Mouse (Mus musculus) brain, adult 2 months (tissue): Measurements from ENCODE around the gene I830077J02Rik.
A peak's percentile ranks its signal among the peaks of the same experiment; 100 is the strongest.
"Not testable (repeated sequence)": the region's sequence is repeated elsewhere in the genome, so short reads cannot be mapped to it uniquely, and the experiment has no call there.

ENCODE experiments used
- DNase-seq: peaks from one replicate; pipeline ENCODE4 v3.0.0; 2011; ENCODE audit warnings: low read depth, low spot score

I830077J02Rik gene

DNA sequence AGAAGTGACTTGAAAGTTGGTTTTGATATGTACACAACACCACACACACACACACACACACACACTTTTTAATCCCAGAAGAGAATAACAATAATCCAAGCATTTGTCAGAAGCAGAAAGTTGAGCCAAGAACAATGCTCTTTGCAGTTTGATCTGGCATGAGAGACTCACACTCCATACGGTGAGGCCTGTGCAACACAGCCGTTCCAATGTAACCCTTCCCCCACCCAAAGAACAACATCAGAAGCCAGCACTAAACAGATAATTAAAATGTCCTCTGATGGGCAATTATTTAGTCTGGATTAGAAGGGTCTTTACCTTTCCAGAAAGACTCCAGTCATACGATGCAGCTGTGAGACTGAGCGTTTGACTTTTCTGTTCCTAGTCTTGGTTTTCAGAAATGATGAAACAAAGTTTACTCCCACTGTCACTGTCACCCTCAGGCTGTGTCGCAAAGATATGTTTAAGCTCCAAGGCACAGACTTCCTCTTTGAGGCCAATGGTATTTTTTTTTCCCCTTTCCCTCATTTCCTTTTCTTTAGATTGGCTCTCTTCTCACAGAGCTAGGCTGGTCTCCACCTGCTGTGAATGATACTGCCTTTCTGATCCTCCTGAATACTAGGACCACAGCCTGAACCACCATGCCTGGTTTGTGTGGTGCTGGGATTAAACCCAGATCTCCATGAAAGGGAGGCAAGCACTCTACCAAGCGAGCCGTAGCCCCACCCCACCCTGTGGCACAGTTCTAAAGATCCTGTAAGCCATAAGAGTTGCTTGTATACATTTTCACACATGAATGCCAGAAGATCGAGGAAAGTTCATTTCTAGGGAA lies at the start of gene I830077J02Rik:
Gene I830077J02Rik, minus strand, starts transcription at position 425 of the 832 bp plus-strand sequence.
- DNase-seq = no peak

GRCm38 (mm10) chr3:105974174-105974573 lies 41.7 kb upstream of the I830077J02Rik start:
- no peak for DNase-seq

- no peak for DNase-seq
These were observed 40.9 kb upstream of the I830077J02Rik start, which contains the start of gene Ovgp1 for GRCm38 (mm10) chr3:105973411-105973810. TSS of gene Ovgp1 (plus strand) at chr3:105973711.

- no peak for DNase-seq
These were observed 39.5 kb upstream of the I830077J02Rik start for GRCm38 (mm10) chr3:105971831-105972446.

- peak; percentile 16 for DNase-seq
These were observed 28.2 kb upstream of the I830077J02Rik start for GRCm38 (mm10) chr3:105960700-105961099.

DNA sequence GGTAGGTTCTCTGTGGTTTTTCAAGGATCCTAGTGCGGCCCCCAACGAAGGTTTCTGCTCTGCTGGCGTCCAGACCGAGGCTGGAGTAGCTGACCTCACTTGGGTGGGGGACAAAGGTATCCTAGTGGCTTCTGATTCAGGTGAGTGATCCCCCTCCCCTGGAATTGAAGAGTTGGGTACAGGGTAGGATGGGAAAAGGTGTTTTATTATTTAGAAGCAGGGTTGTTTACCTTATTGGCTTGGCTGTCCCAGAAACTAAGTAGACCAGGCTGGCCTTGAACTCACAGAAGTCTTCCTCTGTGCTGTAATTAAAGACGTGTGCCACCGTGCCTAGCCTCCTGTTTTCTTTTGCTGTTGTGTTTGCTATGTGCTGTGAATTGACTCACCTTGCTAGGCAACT lies 27.5 kb upstream of the I830077J02Rik start, which contains the start of gene Atp5f1:
Gene Atp5f1, minus strand, starts transcription at position 101 of the 400 bp plus-strand sequence.
- DNase-seq = no peak

DNA sequence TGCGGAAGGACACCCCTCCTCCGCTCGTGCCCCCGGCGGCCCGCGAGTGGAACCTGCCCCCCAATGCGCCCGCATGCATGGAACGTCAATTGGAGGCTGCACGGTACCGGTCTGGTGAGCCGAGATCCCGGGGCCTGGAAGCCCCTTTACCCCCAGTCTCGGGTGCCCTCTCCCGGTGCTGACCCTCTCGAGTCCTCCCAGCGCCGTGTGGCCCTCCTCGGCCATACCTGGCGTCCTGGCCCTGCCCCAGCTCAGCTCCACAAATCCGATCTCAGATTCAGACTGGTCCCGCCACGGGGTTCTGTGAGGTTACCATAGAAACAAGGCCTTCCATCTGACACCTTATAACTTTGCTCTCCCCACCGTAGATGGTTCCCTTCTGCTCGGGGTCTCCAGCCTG lies 27.1 kb upstream of the I830077J02Rik start:
- peak; percentile 49 for DNase-seq

DNA sequence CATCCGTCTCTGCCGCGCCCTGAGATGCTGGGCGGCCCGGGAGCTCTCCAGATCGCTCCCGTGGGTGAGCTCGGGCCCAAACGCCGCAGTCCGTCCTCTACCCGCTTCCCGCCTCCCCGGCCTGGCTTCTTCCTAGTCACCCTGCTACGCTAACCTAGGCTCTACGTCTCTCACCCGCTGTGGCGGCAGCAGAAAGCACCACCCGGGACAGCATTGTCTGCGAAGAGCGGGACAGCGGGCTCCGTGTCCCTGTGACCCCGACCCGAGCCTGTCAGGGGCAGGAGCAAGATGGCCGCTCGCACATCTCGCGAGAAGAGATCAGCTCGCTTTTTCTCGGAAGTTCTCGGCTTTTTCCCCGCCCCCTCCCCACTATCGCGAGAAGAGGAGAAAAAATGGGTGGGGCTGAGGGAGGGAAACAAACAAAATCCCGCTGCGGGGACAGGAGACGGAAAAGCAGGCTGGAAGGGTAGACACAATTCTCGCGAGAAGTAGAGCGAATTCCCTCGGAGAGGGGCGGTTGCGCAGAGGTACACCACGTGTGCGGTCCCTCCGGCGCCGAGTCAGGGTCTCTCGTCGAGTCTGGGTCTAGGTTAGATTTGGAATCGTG lies 26.6 kb upstream of the I830077J02Rik start, which contains the start of gene Wdr77:
Gene Wdr77, plus strand, starts transcription at position 396 of the 607 bp plus-strand sequence.
- peak; percentile 99 for DNase-seq

- no peak for DNase-seq
These were observed 25.7 kb upstream of the I830077J02Rik start for GRCm38 (mm10) chr3:105958204-105958603.

GRCm38 (mm10) chr3:105957235-105957634 lies 24.8 kb upstream of the I830077J02Rik start:
- peak; percentile 17 for DNase-seq

DNA sequence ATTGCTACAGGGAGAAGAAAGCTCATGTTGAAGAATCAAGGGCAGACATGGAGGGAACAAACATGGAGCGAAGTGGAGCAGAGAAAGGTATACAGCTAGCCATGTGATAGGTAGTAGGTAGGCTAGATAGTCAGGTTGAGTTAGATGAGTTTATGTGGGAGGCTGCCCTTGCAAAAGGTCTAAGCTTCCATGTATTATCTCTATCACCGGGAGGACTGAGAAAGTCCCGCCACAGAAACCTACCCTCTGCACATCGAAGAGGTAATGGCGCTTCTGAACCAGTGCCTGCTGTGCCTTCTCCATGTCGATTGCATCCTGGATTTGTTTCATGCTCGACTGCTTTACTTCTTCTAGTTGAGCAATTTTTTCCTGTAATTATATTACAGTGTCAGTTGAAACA lies 18.9 kb upstream of the I830077J02Rik start:
- DNase-seq = no peak

DNA sequence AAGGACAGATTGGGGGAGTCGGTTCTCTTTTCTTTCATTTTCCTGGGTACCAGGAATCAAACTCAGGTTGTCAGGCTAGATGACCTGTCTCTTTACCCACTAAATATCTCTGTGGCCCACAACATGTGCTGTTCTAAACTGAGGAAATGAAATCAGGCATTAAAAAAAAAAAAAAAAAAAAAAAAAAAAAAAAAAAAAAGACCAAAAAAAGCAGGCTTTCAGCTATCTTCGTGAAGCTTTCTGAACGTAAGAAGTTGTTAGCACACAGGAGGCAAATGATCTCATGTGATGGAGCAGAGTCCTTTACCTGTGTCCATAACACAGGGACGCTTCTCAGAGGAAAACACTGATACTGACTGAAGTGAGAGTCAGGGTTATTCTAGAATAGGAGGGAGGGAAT lies 3.6 kb upstream of the I830077J02Rik start:
- no peak for DNase-seq

- DNase-seq = peak; percentile 22
These were observed 2.6 kb upstream of the I830077J02Rik start for GRCm38 (mm10) chr3:105935033-105935432.

DNA sequence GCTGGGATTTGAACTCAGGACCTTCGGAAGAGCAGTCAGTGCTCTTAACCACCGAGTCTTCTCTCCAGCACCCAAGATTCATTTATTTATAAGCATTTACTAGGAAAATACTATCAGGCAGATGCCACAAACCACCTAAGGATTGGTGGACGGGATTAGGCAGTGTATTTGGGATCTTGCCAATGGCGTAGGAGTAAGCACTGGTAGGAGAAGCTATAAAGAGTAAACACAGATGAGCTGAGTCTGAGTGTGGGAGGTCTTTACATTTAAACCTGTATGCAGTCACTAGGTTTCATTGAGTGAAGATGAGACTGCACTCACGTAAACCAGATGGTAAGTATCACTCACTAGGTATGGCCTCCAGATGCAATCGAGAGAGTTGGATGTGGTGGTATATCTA lies 1.5 kb upstream of the I830077J02Rik start:
- peak; percentile 59 for DNase-seq

GRCm38 (mm10) chr3:105931095-105931494 lies 1.4 kb downstream of the I830077J02Rik start:
- DNase-seq = no peak

GRCm38 (mm10) chr3:105929821-105930220 lies 2.6 kb downstream of the I830077J02Rik start:
- no peak for DNase-seq

DNA sequence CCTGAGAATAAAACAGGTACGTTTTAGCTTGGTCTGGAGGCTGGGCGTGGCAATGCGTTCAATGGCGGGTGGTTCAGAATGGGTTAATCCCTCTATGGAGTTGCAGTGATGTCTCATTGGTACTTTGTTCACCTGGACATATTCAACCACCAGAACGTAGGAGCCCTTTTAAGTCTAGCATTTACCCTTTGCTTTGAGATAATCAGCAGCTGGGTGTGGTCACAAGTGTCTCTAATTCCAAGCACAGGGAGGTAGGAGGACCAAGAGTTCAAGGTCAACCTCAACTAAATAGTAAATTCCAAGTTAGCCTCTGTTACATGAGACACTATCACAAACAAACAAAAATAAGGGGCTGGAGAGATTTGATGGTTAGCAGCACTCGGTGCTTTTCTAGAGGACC lies 3.7 kb downstream of the I830077J02Rik start:
- no peak for DNase-seq

- no peak for DNase-seq
These were observed 4.3 kb downstream of the I830077J02Rik start for GRCm38 (mm10) chr3:105928195-105928569.

DNA sequence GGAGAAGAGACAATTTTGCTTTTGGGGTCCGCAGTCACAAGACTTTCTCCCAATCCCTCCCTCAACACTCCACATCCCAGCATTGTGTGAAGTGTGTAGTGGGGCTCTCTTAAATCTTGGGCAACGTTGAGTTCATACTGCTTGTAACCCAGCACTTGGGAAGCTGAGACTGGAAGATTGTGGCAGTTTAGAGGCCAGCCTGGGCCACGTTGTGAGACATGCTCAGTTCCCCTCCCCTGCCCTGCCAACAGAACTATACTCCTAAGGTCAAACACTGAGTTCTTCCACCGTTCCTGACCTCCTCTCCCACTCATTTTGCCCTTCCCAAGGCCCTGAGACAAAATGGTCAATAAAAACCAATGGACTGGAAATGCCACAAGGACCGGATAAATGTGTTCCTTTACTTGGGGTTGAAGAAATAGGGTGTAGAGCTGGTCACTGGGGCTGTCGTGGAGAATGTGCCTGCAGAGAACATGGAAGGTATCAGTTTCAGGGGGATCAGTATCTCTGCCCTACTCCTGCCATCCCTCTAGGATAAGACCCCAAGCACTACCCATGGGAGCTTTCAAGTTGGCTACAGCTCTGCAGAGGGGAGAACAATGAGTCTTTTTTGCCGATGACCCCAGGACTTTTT lies 4.8 kb downstream of the I830077J02Rik start:
- DNase-seq = no peak

GRCm38 (mm10) chr3:105924616-105925015 lies 7.8 kb downstream of the I830077J02Rik start:
- DNase-seq = no peak

DNA sequence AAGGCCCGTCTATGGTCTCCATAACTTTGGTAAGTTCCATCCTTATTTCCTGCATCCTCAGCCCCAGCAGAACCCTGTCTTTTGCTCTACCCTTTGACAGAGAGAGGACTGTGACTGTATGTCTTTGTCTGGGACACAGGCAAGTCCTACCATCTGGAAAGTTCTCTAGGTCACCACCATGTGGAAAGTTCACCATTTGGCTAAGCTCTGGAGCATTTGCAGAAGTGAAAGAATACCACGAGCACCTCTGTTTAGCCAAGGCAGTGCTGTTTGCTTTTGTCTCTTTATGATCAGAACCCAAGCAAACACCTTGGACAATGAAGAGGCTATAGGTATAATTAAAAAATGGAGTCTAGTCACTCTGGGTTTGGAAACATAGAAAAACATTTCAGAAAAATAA lies 10.5 kb downstream of the I830077J02Rik start:
- DNase-seq = no peak

- DNase-seq = not testable (repeated sequence)
These were observed 11.7 kb downstream of the I830077J02Rik start for GRCm38 (mm10) chr3:105920743-105921142.
